Mouse (Mus musculus) adrenal gland, adult (tissue): ENCODE results near the gene Cracr2b.
A peak's percentile ranks its signal among the peaks of the same experiment; 100 is the strongest.
"Not testable (repeated sequence)": the region's sequence is repeated elsewhere in the genome, so short reads cannot be mapped to it uniquely, and the experiment has no call there.

Experiments
- DNase-seq, 2 experiments: peaks; one replicate each; pipeline ENCODE4 v3.0.0; 2022 to 2023; ENCODE audit warnings: low spot score in 1 of 2; ENCODE audit not compliant: inconsistent age in 2 of 2

Gene Cracr2b

DNA sequence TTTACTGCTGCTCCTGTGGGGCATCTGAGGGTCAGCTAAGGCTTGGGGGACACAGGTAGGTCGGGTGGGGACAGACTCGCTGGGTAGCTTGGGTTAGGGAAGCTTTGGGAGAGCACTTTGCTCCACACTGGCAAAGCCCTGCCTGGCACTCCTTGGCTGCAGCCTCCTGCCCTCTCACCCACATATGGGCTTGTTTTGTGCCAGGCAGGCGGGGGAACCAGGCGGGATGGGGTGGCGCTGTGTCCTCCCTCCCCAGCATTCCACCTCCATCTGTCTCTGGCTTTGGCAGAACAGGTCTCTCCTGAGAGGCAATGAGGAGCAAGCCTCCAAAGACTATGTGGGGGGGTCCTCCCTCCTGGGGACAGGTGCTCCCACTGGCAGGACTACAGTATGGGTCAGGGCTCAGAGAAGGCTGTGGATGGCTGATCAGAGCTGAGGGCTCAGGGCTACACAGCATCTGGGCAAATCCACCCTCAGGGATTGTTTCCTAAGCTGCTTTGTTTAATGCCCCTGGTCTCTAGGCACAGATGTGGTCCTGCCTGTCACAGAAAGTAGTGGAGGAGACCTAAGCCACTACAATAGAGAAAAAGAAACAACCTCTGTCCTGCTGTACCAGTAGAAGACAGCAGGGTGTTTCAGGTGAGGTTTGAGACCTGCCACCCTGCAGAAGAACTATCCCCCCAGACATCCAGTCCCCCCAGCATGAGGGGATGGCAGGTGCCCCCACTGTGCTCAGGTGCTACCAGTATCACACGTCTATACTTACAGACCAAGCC is 28.0 kb upstream of the Cracr2b start:
- DNase-seq = peak; percentile 82 to 91

DNA sequence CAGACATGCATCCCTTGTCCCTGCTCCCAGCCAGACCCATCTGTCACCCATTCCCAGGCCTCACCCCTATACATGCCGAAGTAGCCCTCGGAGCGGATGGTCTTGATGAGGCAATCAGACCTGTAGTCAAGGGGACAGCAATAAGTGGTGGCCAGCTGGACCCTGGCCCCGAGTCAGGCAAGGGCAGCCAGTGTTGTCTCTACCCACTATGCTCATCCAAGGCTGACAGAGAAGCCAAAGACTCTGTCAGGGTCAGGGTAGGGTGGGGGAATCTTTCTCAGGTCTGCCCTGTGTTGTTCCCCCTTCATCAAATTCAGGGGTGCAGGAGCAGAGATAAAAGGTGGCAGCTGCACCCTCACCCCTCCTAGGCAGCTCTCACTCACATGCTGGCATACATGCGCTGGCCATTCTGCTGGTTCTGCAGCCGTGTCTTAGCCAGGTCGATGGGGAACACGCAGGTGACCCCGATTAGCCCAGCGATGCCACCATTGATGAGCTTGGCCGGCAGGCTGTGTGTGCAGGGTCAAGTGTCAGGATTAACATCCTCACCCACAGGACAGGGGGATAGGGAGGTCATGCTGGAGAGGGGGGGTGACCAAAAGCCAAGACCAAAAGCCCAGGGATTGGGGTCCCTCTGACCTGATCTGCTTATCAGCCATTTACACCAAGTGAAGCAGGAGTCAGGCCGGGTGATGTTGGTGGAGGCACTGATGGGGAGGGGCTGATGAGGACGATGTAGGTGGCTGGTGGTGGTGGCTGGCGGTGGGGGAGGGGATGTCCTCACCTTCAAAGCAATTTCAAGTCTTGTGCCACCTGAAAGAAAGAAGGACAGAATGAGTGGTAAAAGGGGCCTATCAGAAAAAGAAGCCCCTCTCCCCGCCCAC is 27.1 kb upstream of the Cracr2b start:
- peak in 1 of 2 experiments; percentile 64 for DNase-seq

DNA sequence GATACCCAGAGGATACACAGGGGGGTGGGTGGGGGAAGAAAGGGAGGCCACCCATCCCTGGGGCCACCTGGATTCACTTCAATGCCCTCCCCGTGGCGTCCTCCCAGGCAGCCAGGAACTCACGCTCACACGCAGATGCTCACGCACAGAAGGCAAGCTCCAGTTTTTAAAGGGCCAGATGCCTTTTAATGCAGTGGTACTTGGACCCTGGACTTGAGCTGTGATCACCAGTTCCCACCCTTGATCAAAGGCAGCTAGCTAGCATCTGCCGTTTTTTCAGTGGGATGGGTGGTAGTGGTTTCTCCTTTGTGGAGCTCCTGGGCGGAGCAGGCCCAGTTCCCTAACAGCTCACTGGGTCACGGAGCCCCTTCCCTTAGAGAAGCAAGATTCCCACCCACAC is 26.4 kb upstream of the Cracr2b start:
- DNase-seq = peak; percentile 76 to 84

DNA sequence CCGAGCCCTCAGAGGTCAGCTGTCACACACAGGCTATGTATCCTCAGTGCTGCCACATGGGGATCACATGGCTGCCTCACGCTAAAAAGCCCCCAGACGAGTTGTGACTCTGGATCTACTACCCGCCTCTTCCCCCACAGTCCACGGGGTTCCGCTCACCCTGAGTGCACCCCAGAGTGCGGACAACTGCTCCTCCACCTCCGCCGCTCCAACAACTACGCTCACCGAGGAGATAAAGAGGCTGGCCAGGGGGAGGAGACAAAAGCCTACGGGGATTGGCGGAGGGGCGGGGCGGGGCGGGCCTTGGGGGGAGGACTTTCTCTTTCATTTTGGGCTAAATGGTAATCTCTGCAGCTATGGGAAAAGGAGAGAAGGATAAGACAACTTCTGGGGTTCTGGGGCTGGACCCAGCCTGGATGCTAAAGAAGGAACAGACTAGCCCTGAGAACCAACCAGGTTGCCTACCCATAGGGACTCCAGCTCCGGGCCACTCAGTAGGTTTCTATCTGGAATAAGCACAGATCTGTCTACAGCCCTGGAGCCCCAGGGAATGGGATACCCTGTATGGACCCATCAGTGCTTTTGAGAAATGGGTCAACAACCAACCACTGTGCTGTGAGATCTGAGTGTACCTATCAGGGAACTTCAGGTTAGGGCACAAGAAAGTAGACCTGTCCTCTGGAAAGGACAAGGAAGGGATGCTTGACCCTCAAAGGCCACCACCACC is 25.6 kb upstream of the Cracr2b start:
- peak; percentile 81 to 90 for DNase-seq

DNA sequence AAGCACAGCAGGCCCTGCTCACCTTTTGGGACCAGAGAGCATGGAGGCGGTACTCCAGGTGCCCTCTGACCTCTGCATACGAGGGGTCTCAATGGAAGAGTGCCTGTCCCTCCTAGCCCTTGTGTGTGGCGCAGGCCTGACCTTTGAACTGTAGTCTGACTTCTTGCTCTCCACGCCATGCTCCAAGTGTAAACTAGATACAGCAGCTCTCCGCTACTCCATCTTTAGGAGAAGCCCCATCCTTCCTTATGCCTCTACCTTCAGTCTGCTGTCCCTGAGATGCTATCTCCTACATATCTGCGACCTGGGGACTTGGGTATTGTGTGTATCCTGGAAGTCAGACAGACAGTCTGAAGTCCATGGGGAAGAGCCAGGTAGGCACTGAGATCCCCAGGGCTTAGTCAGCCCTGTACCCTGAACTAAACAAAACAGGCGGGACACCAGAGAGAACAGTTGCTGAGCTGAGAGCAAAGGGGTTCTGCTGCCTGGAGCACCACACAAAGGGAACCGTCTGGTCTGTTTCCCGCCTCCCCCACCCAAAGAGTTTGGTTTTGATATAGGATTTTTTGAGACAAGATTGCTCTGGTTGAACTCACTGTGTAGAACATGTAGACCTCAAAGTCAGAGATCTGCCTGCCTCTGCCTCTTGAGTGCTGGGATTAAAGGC is 24.9 kb upstream of the Cracr2b start:
- DNase-seq = no peak

DNA sequence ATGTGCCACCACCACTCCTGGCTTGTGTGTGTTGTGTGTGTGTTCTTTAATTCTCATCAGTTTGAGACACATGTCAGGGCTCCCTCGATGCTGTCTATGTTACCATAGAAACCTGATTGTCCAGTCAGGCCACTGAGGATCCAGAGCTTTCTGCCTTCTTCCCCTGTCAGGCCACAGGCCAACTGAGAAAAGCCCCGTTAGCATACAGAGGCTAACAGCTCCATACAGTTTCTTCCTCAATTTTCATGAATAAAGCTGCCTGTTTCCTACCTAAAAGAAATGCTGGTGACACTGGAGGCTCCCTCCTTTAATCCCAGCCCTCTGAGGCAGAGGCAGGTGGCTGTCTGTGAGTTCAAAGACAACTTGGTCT is 24.4 kb upstream of the Cracr2b start:
- DNase-seq = no peak

DNA sequence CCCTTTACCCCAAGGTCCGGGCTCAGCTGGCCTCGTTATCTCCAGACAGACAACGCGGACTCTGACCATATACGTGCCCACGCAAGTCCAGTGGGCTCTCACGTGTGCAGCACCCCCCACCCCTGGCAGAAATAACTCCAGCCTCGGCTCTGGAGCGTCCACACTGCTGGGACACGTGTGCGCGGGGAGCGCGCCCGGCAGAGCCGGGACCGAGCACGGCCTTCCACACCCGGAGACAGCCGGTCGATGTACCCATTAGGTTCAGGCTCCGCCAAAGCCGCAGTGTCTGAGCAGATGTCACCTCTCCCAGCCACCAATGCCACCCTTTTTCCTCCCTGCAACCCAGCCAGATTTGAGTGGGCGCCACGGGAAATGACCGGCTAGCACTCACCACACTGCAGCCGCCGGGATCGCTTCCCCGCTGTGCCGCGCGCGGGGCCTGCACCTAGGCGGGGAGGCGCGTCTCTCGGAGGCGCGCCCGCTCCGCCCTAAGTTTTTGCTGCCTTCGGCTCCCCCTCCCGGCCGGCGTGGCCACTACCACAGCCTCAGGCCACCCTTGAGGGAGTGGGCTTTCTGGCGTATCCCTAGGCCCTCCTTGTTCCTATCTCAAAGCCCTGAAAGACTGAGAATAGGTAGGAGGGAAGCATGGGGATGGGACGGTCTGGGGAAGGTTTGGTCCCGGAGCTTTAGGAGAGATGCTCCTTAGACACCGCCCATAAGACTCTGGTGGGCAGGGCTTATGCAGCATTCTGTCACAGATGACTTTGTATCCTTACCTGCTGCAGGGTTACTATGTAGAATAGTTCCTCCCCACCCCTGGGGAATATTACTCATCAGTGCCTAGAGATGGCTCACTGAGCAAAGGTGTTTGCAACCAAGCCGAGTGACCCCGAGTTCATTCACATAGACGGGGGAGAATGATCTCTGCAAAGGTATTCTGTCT is 23.4 kb upstream of the Cracr2b start, which contains the start of gene Slc25a22:
Gene Slc25a22, minus strand, starts transcription at position 715 of the 943 bp plus-strand sequence.
- DNase-seq = peak; percentile 86 to 95

DNA sequence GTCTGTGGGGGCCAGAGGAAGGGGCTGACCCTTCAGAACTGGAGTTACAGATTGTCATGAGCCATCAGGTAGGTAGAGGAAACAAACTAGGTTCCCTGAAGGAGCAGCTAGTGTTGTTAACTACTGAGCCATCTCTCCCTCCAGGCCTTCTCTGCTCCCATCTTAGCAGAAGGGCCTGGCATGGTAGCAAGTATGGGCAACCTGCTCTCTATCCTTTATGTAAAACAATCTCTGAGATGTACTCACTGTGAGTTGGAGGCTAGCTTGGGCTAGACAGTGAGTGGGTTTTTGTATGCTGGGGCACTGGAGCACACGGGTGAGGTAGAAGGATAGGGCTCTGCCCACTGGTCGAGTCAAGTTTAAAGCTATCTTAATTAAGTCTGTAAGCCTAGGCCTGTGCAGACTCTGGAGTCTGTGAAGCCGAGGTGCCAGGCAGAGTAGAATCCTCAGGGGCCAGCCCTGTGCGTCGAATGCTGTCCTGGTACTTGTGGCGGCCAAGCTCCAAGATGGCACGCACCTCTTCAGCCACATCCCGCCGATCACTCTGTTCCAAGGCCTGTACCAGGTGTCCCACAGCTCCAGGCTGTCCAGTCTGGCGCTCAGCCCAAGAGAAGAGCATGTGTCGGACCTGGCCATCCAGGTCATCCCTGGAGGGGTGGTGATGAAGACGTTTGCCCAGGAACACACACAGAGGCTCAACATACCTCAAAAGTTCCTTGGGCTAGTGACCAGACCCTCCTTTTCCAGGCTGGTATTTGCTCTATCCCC is 22.5 kb upstream of the Cracr2b start:
- DNase-seq = peak in 1 of 2 experiments; percentile 25

DNA sequence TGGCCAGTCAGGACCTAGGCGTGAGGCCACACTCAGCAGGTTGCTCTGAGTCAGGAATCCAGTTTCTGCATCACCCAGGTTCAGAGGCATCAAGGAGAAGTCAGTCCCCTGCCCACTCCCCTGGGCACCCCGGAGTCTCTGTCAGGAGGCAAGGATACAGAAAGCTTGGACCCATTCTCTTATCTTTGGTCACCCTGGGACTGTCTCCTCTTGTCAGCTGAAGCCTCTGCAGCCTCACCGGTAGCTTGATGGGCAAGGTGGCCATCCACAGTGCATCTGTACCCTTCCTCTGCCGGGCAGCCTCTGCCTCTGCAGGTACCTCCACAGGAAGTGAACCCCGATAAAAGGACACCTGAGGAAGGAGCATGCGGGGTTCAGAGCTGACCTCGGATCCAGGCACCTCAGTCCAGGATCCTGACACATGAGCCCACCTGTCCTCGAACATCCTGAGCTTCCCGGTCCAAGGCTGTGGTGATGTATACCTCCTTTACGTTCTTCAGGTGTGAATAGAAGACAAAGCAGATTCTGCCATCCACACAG is 21.7 kb upstream of the Cracr2b start:
- DNase-seq = peak in 1 of 2 experiments; percentile 19

DNA sequence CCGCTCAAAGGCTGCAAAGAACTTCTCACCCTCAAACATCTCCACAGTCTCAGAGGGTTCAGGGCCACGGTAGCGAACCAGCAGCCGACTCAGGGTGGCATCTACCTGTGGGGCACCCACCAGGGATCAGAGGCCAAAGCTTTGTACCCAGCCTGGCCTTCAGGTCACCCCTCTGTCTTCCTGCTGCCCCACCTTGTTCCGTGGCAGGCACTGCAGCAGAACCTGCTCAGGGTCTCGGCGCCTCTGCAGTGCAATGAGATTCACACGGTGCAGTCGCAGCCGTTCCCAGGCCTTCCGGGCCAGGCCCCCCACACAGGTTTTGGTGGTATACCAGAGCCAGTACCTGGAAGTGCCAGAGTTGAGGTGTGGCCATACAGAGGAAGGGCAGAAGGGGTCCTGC is 21.1 kb upstream of the Cracr2b start:
- DNase-seq = peak in 1 of 2 experiments; percentile 26

DNA sequence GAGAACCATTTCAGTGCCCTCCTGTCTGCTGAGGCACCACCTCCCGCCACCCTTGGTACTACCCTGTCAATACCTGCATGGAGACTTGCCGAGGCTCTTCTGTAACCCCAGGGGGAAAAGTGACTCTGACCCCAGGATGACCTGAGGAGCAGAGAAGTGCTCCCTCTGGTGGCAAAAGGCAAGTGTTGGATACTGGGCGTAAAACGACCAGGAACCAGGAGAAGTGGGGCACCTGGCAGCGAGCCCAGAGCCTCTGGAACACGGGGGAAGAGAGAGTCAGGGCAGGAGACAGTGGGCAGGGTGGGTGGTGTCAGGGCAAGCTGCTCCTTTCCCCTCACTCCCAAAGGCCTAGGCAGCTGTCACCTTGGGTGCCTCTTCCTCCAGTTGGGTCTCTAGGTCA is 20.3 kb upstream of the Cracr2b start:
- peak; percentile 71 to 88 for DNase-seq

DNA sequence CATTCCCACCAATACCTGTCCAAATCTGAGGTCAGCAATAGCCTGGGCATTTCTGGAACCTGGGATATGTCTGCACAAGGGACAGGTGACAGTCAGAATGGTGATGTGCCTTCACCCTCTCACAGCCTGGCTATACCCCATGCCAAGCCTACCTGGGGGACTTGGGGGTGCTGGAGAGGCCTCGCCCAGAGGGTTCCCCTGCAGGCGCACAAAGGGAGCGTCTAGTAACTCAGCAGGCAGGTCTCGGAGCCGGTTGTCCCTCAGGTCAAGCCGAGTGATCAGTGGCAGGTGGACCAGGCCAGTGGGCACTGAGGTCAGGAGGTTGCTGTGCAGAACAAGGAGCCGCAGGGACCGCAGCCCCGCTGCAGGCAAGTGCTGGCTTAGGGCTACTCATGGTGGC is 19.4 kb upstream of the Cracr2b start:
- peak in 1 of 2 experiments; percentile 19 for DNase-seq

DNA sequence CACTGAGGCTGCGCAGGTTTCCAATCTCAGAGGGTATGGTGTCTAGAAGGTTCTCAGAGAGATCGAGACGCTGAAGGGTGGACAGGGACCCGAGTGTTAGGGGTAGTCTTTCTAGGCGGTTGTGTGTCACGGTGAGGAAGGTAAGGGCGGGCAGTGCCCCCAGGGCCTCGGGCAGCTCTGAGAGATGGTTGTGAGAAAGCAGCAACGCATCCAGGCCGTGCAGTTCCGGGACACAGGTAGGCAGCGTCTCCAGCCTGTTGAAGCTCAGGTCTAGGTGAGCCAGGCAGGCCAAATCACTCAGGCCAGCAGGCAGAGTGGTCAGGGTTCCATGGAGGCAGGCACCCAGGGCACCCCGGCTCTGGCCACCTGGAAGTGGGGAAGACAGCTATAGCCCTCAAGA is 18.7 kb upstream of the Cracr2b start:
- no peak for DNase-seq

DNA sequence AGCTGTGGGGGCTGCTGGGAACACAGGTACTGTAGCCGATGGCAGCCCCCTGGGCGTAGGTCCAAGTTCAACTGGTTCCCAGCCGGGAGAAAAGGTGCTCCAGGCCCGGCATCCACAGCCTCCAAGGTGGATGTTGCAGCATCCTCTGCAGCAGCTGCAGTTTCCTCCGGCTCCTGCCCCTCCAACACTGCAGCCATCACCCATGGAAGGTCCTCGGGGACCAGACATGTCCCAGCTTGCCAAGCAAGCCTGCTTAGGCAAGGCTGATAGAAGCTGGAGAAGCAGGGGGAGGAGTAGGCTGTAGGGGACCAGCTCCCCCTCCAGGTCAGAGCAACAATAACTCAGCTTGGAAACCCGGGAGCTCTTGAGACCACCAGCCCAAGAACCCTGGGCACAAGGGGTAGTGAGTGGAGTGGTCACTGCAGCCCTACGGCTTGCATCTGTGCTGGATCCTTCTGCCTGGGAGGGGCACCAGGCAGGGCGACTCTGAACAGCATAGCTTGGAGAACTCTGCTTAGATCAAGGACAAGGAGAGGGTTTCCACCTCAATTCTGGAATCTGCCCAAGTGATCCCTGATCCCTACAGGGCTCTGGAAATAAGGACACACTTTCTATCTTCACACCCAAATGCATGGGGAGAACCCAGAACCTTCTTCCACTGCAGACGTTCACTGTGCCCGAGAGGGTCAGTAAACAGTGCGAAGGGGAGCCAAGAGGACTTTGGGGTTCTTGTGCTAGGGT is 17.6 kb upstream of the Cracr2b start:
- peak in 1 of 2 experiments; percentile 32 for DNase-seq

DNA sequence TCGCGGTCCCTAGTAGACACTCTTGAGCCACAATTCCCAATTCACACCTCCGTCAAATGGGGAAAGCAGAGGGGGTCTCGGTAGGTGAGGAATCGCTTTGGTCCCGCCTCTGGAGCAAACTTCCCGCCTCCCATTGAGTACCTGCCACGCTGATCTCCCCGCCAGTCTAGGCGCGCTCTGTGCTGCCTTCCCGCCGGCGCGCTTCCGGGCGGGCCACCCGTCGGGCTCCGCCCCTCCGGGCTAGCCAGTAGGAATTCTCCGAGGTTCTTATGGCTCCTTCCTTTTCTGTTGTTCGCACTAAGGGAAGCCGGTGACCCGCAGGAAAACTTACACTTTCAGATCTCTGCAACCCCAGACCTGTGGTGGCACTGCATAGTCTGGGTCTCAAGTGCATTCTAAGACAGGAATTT is 17.1 kb upstream of the Cracr2b start, which contains the start of gene Pidd1:
Gene Pidd1, minus strand, starts transcription at position 198 of the 410 bp plus-strand sequence.
- DNase-seq = peak; percentile 76 to 86

DNA sequence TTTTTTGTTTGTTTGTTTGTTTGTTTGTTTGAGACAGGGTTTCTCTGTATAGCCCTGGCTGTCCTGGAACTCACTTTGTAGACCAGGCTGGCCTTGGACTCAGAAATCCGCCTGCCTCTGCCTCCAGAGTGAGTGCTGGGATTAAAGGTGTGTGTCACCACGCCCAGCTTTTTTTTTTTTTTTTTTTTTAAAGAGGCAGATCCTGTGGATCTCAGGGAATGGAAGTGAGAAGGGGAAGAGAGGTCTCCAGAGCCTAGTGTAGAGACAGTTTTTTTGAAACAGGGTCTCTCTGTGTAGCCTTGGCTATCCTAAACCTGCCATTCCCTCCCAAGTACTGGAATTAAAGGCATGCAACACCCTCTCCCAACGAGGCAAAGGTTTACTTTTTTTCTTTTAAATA is 14.5 kb upstream of the Cracr2b start:
- DNase-seq = not testable (repeated sequence)

DNA sequence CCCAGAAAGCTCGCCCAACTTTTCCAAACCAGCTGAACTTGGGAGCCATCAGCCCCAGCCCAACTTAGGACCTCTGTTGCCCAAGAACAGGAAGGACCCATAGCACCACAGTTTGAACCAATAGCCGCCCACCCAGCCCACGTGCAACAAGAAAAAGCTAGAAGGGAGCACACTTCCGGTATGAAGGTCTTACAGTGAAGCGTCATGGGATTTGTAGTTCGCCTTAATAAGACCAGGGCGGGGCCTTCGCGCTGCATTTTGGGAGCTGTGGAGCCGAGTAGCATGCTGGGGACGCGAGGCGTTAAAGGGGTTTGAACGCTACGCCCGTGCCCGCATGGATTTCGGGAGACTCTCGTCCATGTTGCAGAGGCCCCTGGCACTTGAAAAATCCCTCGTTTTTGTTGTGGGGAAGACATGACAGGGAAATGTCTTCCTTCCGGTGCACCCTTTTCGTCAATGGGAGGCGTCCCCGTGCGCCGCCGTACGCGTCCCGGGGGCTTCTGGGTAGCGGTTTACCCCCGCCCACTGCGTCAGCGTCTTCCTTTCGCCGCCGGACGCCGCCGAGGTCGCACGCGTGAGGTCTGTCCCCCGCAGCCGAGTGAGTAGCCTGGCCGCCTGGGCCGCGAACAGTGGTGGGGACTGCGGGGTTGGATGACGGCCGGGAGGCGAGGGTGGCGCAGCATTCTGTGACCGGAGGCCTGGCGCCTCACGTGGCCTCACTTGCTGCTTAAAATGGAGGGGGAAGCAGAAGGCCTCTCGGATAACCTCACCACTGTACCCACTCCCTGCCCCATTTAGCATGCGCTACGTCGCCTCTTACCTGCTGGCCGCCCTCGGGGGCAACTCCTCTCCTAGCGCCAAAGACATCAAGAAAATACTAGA is 13.5 kb upstream of the Cracr2b start, which contains the start of gene Rplp2:
Gene Rplp2, plus strand, starts transcription at position 261 of the 882 bp plus-strand sequence.
- peak; percentile 96 to 99 for DNase-seq
